Mouse (Mus musculus): ENCODE measurements around the gene Nans.
A peak's percentile ranks its signal among the peaks of the same experiment; 100 is the strongest.

Nans gene

GRCm38 (mm10) chr4:46489028-46489925, at the start of gene Nans:
Gene Nans, plus strand, starts transcription at chr4:46489248.
- peak; percentile 99 for ATAC-seq (ENCODE audit: low TSS enrichment)

DNA sequence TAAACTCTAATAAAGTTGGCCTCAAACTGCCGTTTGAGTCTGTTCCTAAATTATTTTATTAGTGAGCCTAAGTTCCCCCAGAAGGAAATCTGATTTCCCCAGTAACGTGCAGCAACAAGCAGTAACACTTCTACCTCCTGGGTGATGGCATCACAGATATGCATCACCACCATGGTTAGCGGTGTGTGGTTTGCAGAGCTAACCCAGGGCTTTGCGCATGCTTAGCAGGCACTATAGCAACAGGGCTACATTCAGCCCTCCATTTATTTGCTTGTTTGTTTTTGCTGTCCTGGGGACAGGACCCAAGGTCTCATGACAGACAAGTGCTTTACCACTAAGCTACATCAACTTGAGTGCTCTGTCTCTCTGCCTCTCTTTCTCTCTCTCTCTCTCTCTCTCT, 46.5 kb upstream of the Nans start:
- no peak for ATAC-seq (ENCODE audit: low TSS enrichment)

- no peak for ATAC-seq (ENCODE audit: low TSS enrichment)
These were observed 43.7 kb upstream of the Nans start for GRCm38 (mm10) chr4:46445237-46445945.

- no peak for ATAC-seq (ENCODE audit: low TSS enrichment)
These were observed 41.6 kb upstream of the Nans start for GRCm38 (mm10) chr4:46447461-46447860.

- no peak for ATAC-seq (ENCODE audit: low TSS enrichment)
These were observed 40.2 kb upstream of the Nans start for GRCm38 (mm10) chr4:46448886-46449285.

DNA sequence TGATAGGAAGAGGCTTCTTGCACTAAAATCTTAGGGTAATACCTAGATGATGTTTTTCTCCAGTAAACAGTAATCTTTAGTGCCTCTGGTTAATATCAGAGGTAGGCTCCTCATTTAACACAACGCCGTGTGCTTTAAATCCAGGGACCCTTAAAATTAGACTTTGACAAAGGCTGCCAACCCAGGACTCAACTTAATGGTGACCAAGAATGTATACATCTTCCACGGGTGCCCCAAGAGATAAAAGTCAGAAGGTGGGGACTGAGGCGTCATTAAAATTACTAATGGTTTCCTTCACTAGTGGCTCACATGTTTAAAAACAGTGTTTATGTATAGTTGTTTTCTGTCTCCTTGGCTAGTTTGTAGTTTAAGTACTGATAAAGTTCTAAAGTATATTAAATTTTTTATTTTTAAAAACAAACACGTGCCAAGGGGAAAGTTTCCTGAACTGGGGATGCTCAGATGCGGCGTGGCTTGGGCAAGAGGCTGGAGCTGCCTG, 39.0 kb upstream of the Nans start:
- ATAC-seq (ENCODE audit: low TSS enrichment): no peak

- peak; percentile 79 for ATAC-seq (ENCODE audit: low TSS enrichment)
These were observed 38.4 kb upstream of the Nans start, which contains the start of gene Anp32b for GRCm38 (mm10) chr4:46450519-46451131. Gene Anp32b, plus strand, starts transcription at chr4:46450902.

DNA sequence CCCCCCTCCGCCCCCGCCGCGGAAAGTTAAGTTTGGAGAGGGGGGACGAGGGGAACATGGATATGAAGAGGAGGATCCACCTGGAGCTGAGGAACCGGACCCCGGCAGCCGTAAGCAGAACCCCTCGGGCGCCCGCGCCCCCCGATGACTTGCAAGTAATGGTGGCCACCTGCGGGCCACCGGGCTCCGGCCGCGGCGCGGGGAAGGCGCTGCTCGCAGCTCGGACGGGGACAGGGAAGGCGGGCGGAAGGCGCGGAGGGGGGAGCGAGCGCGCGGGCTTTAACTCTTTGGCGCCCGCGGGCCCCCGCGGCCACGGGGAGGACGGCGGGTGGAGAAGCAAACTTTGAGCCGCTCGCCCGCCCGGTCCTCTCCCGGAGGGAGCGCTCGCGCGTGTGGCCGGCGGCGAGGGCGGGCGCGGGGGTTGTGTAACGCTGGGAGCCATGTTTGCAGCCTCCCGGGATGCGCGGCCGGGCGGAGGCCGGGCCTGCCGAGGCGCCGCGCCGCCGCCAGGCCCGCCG, 37.7 kb upstream of the Nans start:
- peak; percentile 54 for ATAC-seq (ENCODE audit: low TSS enrichment)

GRCm38 (mm10) chr4:46451758-46452480, 37.1 kb upstream of the Nans start:
- peak; percentile 47 for ATAC-seq (ENCODE audit: low TSS enrichment)

GRCm38 (mm10) chr4:46452481-46452850, 36.6 kb upstream of the Nans start:
- ATAC-seq (ENCODE audit: low TSS enrichment): no peak

DNA sequence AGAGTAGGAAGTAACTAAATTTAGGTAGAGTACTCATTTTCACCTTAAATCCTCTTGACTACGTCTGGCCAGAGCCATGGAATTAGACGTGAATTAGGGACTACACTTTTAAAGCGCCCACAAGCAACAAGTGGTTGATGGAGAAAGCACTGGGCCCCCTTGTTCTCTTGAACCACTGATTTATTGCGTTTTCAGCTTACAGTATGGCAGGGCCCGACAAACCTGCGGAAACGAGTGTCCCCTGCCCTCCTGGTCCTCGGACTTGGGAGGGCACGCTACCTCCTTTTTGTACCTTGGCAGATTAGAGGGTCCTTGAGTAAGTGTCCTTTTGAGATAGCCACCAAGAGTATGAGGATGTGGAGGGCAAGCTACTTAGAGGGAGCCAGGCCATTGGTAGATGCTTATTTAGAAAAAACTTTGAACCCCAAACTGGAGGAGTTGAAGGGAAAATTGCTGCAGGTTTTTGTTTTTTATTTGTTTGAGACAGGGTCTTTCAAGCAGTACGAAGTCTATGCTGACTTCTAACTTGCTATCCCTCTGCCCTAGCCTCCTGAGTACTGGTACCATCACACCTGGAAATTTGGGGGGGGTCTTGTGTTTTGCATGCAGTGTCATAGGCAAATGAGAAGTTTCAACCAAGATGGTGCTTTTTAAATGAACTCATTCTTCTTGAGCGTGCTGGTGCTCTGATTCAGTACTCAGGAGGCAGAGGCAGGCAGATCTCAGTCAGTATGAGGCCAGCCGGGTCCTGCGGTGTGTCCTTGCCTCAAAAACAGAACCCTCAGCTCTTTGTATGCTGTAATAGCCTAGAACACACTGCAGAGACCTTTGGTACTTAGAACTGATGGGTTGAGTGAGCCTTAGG, 36.0 kb upstream of the Nans start:
- no peak for ATAC-seq (ENCODE audit: low TSS enrichment)

GRCm38 (mm10) chr4:46454097-46454864, 34.8 kb upstream of the Nans start:
- ATAC-seq (ENCODE audit: low TSS enrichment): no peak

GRCm38 (mm10) chr4:46456762-46457161, 32.3 kb upstream of the Nans start:
- ATAC-seq (ENCODE audit: low TSS enrichment): no peak

DNA sequence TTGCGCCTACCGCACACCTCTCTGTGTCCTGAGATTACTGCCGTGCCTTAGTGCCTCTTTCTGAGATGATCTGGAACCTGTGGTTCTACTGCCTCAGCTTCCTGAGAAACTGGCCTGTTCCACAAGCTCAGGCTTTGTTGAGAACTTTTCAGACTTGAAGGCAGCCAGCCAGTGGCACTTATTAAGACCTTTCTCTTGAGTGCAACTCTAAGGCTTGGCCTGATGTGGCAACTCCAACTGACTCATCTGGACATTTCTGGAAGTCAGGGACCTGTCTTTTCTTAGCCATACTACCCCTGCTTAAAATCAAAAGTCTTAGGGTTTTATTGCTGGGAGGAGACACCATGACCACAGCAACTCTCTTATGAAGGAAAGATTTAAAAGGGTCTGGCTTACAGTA, 31.9 kb upstream of the Nans start:
- ATAC-seq (ENCODE audit: low TSS enrichment): no peak

- no peak for ATAC-seq (ENCODE audit: low TSS enrichment)
These were observed 30.6 kb upstream of the Nans start for GRCm38 (mm10) chr4:46458411-46458810.

DNA sequence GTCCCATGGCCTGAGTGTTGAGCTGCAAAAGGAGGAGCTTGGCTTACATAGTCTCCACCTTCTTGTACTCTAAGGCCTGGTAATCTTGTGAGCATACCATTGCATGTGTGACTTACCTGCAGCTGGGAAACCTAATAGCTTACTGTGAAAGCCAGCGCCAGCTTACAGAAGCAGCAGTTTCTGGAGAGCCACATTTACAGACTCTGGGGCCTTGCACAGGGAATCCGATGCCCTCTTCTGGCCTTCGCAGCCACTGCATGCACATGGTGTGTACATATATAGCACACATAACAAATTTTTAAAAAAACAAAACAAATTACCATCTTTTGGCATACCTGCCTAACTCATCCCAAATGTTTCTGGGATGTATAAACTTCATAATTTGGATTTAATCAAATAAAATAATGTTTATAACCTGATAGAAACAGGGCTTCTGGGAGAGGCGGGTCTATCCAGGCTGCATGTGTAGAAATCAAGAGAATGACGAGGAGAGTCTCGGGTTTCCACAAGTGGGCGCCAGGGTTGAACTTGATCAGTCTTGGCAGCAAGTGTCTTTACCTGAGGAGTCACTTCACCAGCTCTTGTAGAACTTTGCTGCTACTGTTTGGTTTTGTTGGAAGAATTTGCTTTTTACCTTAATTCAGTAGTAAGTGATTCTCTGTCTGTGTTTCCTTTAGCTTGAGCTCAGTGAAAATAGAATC, 25.8 kb upstream of the Nans start:
- no peak for ATAC-seq (ENCODE audit: low TSS enrichment)

- no peak for ATAC-seq (ENCODE audit: low TSS enrichment)
These were observed 23.3 kb upstream of the Nans start for GRCm38 (mm10) chr4:46465740-46466139.

DNA sequence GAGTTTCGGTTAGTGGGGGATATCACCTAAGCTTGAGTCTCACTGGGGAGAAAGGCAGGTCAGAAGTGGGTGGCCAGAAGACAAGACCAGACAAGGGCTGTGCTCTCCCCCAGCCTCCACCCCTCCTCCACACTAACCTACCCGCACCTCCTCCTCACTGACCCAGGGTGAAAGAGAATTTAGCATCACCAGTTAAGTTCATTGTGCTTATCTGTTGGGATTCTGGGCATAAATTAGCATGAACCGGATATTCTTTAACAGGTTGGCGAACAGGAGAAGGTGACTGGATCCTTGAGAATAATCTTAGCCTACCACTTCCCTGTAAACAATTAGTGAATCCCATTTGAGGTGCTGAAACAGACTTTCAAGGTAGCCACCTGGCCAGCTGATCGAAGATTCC, 13.9 kb upstream of the Nans start:
- ATAC-seq (ENCODE audit: low TSS enrichment): no peak

DNA sequence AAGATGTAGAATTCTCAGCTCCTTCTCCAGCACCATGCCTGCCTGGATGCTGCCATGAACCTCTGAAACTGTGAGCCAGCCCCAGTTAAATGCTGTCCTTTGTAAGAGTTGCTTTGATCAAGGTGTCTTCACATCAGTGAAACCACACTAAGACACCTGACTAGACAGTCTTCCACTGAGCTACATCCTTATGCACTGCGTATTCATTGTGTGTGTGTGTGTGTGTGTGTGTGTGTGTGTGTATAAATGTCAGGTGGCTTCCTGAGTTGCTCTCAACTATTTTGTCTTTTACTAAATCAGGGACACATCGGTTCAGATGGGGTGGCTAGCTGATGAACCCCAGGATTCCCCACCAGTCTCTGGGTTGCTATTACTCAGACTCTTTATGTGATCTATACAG, 10.0 kb upstream of the Nans start:
- no peak for ATAC-seq (ENCODE audit: low TSS enrichment)

Measured in frontal cortex, adult (tissue).